Mouse (Mus musculus) small intestine, adult 2 months (tissue): Measurements from ENCODE around the gene Tmed9. TPM values are rescaled to one million over a fixed set of nuclear protein-coding genes. Genes with fewer than 3 reads are reported as not detected.

Experiments used
- H3K27ac ChIP-seq: fragments of 200-500 bp; 2 replicates; pipeline ENCODE4 v1.5.1; 2012; ENCODE audit warnings: low read depth, low read length, control low read depth, inconsistent platforms; ENCODE audit not compliant: insufficient read depth
- H3K27me3 ChIP-seq: fragments of 200-500 bp; 2 replicates; pipeline ENCODE4 v1.6.1; 2012; ENCODE audit warnings: mild to moderate bottlenecking, moderate library complexity, low read length, inconsistent platforms; ENCODE audit not compliant: control insufficient read depth, insufficient read depth
- H3K36me3 ChIP-seq: fragments of 200-500 bp; 2 replicates; pipeline ENCODE4 v1.6.1; 2012; ENCODE audit warnings: mild to moderate bottlenecking, low read length, control low read depth, inconsistent platforms; ENCODE audit not compliant: control insufficient read depth, insufficient read depth
- H3K4me1 ChIP-seq: fragments of 200-500 bp; 2 replicates; pipeline ENCODE4 v1.6.1; 2012; ENCODE audit warnings: low read length, inconsistent platforms, mixed read lengths; ENCODE audit not compliant: control insufficient read depth, insufficient read depth, insufficient read length
- H3K4me3 ChIP-seq: fragments of 200-500 bp; 2 replicates; pipeline ENCODE4 v1.5.1; 2012; ENCODE audit warnings: low read depth, mild to moderate bottlenecking, control low read depth, inconsistent platforms, low read length, moderate library complexity
- CTCF ChIP-seq: fragments of 200-500 bp; IDR thresholded peaks from 2 replicates; pipeline ENCODE4 v1.5.1; 2012; ENCODE audit warnings: low read depth, mild to moderate bottlenecking, control low read depth, inconsistent platforms, low read length, moderate library complexity, mixed read lengths; ENCODE audit not compliant: insufficient replicate concordance, insufficient read length; ENCODE audit errors: extremely low read depth
- POLR2A ChIP-seq: fragments of 200-500 bp; IDR thresholded peaks from 2 replicates; pipeline ENCODE4 v1.6.1; 2012; ENCODE audit warnings: low read depth, mild to moderate bottlenecking, control low read depth, inconsistent platforms, low read length, moderate library complexity
- WGBS: fragments of 180-500 bp; shearing (Covaris S2); methylation state at CpG from one replicate; pipeline ENCODE4 v1.1.7; 2018; 5-methylcytosine and 5-hydroxymethylcytosine counted together
- polyA plus RNA-seq: library from polyadenylated mRNA; depleted of rRNA; stranded (reverse); fragments of >200 nt; gene quantifications from 2 replicates; pipeline ENCODE4 v1.2.3, GENCODE M21; 2012; rRNA removed

The Tmed9 gene
- polyA plus RNA-seq: 17.6 and 21.1 TPM in 2 replicates

DNA sequence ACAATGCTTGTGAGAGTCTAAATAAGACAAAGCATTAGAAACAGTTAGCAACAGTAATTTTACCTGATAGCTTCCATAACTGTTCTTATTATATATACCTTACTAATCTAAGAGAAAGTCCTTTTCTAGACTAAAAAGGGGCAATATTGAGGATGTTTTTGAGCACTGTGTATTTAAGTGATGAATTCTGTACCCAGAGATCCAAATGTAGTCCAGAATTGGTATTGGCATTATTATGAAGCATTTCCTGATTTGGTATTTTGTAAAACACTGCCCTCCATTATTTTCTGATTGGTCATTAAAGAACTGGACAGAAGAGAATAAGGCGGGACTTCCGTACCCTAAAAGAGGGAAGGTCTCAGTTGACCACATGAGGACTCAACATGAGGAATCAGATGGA lies at the start of gene Tmed9:
Gene Tmed9 (plus strand): TSS at position 301 of the 400 bp plus-strand sequence.
- TF ChIP-seq CTCF: no peak
- TF ChIP-seq POLR2A: no peak
- Histone ChIP-seq H3K36me3 (no peaks in the 10 kb centered on the region), H3K27ac (no peak within 1 kb of the TSS), H3K27me3 (no peaks in the 10 kb centered on the region), H3K4me1 (peaks cover 2% of the 10 kb centered on the region; the same call in 1 of the 2 replicates), H3K4me3 (no peak within 1 kb of the TSS)
- 96% methylated on average over 2 of the region's 2 CpGs for WGBS

DNA sequence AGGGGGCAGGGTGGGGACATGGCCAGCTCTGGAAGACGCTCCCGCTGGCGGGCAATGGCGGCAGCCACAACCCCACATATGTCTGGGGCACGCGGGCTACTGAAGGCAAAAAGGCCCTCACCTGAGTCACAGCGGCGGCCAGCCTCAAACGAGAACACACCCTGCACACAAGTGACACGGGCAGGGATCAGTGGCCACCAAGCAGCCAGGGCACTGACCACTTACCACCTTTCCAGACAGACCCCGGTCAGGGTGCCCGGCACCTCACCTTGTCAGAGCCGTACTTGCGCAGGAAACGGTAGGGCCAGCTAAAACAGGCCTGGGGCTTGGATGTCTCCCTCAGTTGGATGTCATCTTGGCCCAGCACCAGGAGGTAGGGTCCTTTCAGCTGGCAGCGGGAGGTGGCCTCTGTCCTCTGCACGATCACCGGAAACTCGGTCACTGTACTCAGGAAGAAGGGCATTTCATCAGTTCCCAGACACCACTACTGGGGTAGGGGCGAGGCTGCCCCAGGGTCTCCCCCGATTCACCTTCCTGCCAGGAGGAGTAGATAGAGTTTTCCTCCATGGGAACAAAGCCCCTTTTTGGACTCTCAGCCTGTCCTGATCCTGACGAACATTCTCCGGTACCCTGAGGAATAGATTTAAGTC lies 49.5 kb upstream of the Tmed9 start:
- Histone ChIP-seq H3K36me3 (no peaks in the 10 kb centered on the region; the same call in 1 of the 2 replicates), H3K27ac (no peak overlapping the region), H3K27me3 (no peaks in the 10 kb centered on the region), H3K4me1 (no peaks in the 10 kb centered on the region; the same call in 1 of the 2 replicates), H3K4me3 (no peak overlapping the region)
- 93% methylated on average over 23 of the region's 23 CpGs for whole genome bisulfite sequencing
- TF ChIP-seq CTCF (no peak), POLR2A (no peak)

DNA sequence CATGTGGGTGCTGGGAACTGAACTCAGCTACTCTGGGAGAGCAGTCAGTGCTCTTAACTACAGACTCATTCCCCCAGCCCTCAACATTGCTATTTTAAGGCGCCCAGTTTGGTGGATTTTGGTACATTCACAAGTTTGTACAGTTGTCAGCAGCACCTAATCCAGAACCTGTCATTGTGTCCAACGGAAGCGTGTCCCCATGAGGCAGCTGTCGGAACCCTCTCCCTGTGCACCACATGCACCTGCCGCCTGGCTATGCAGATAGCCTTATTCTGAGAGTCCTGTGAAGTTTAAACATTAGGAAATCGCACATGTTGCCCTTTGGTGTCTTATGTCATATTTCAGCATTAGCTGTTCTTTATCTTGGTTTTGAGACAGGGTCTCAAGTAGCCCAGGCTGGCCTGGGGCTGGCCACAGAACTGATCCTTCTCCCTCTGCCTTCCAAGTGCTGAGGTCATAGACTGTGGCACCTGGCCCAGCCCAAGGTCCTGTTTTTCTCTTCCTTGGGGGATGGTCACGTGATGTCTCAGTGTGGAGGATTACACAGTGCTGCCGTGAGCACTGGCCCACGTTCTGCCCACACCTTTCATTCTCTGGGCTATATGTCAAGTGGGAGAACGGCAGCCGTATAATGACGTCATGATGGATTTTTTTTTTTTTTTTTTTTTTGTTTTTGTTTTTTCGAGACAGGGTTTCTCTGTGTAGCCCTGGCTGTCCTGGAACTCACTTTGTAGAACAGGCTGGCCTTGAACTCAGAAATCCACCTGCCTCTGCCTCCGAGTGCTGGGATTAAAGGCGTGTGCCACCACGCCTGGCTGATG lies 47.6 kb upstream of the Tmed9 start:
- Histone ChIP-seq H3K4me3 (no peak overlapping the region), H3K27ac (no peak overlapping the region)
- 54% methylated on average over 16 of the region's 16 CpGs for WGBS

DNA sequence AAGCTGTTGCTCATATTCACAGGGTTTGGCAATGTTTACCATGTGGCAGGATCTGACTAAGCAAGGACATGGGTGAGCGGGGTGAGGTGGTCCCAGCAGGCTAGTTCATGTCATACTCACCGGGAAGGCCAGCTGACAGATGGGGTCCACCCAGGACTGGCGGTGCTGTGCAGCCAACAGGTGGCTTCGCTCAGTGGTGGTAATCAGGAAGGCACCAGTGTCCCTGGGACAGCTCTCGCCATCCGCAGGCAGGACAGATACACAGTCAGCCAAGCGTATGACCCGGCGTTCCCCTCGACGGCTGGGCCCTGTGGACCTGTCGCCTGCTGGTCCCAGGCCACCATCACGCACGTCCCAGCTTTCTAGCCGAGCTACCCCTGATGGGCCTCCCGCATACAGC lies 46.3 kb upstream of the Tmed9 start:
- TF ChIP-seq CTCF: no peak
- no peak for TF ChIP-seq POLR2A
- Histone ChIP-seq H3K27me3 (no peaks in the 10 kb centered on the region), H3K4me3 (peak overlapping the region; percentile 45), H3K36me3 (peaks cover 21% of the 10 kb centered on the region), H3K27ac (peak overlapping the region; percentile 35; the same call in 1 of the 2 replicates), H3K4me1 (peaks cover 2% of the 10 kb centered on the region)
- WGBS: 89% methylated on average over 16 of the region's 16 CpGs

More for the DNA sequence above, 47.6 kb upstream of the Tmed9 start:
- Histone ChIP-seq H3K27me3 (no peaks in the 10 kb centered on the region), H3K4me1 (peaks cover 2% of the 10 kb centered on the region), H3K36me3 (peaks cover 10% of the 10 kb centered on the region)
- TF ChIP-seq CTCF: no peak
- TF ChIP-seq POLR2A: no peak

DNA sequence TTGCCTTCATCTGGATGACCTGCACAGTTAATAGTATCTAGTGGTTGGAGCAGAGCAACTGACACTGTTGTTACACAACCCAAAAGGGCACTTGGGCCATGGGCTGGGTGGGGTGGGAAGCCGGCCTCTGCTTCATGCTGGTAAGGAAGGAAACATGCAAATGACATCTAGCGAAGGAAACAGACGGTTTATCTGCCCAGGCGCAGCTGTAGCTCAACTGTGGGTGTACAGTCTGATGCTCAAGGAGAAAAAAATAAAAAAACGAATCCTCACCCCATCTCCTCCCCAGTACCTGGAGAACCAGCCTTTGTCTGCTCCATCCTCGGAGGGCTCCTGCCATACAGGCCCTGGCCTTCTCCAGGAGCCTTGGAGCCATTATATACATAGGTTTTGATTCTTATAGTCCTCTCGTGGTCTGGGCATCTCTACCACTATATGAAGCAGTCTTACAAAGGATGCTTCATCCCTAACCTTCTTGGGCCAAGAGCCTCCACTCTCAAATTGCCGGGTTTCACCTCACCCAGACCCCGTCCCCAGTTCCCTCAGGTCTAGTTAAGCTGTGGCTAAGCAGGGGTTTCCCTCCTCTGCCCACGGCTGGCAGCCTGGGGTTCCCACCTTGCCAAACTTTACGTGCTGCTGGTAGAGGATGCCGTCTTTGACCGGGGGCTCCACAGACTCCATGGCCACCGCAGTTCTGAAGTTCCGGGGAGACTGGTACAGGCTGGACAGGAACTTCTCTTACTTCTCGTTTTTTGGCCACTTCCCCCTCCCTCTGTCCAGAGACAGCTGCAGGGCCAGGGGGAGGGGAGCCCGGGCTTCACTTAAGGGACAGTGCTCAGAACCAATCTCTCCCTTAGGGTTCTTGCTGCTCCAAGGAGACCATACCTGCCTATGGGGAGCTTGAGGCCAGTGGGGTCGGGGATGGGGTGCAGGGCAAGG lies 45.4 kb upstream of the Tmed9 start:
- H3K27me3 ChIP-seq: no peaks in the 10 kb centered on the region
- TF ChIP-seq CTCF (no peak), POLR2A (no peak)
- peak overlapping the region; percentile 71 for H3K27ac ChIP-seq
- WGBS: 67% methylated on average over 18 of the region's 18 CpGs
- H3K36me3 ChIP-seq: peaks cover 22% of the 10 kb centered on the region
- H3K4me3 ChIP-seq: peak overlapping the region; percentile 56
- peaks cover 2% of the 10 kb centered on the region for H3K4me1 ChIP-seq

DNA sequence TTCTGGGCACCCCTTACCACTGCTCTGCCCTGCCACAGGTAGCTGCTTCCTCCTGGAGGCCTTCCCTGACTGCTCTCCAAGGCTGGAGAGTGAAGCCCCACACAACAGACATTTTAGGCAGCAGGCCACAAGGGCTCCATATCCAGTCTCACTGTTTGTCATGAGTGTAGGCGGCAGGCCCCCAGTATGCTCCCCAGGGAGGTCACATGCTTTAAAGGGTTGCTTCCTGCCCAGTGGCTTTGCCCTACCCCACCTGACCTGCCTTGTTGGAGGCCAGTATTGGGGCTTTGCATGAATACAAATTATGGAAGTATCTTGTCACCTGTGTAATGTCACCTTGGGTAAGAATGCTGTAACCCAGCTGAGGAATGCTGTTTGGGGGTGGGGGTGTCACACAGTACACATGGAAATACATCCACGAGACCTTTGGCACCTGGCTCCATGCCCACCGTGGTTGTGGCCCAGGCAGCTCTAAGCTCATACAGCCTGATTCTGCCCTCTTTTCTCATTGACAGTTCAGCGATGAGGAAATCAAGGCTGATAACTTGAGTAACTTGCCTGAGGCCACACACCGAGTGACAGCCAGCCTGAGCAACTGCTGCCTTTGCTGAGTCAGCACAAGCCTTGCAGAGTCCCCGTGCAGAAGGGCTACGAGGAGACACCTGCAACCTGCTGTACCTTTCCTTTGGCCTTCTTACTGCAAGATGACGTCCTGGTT lies 44.2 kb upstream of the Tmed9 start, which contains the start of gene Dok3:
Gene Dok3 (minus strand): TSS at position 99 of the 718 bp plus-strand sequence.
- Histone ChIP-seq H3K4me3 (peak within 1 kb of the TSS; percentile 56), H3K27me3 (no peaks in the 10 kb centered on the region), H3K4me1 (peaks cover 2% of the 10 kb centered on the region), H3K27ac (peak within 1 kb of the TSS; percentile 71), H3K36me3 (peaks cover 32% of the 10 kb centered on the region)
- WGBS: 42% methylated on average over 8 of the region's 8 CpGs
- TF ChIP-seq CTCF: no peak
- no peak for TF ChIP-seq POLR2A
